Mouse (Mus musculus): ENCODE data around the gene Iah1.

- TF ChIP-seq CTCF (conservative IDR thresholded peaks at IDR 0.05; ENCODE audit: low read length) (no peak), POU5F1 (IDR thresholded peaks at IDR 0.05; ENCODE audit: borderline replicate concordance, low read length) (no peak)
Observed at GRCm38 (mm10) chr12:21333021-21333420, 16.8 kb downstream of the Iah1 start.
